Mouse (Mus musculus) kidney, adult 2 months (tissue): ENCODE results near the gene H2al2a. TPM values are rescaled to one million over a fixed set of nuclear protein-coding genes. Genes with fewer than 3 reads are reported as not detected.
"Not testable (repeated sequence)": the region's sequence is repeated elsewhere in the genome, so short reads cannot be mapped to it uniquely, and the experiment has no call there.

Experiments
- DNase-seq: peaks from one replicate; pipeline ENCODE4 v3.0.0; 2021
- H3K27ac ChIP-seq: fragments of 200-500 bp; 2 replicates; pipeline ENCODE4 v1.5.1; 2012; ENCODE audit warnings: low read depth, low read length, control low read depth, inconsistent platforms; ENCODE audit not compliant: insufficient read depth
- H3K27me3 ChIP-seq: fragments of 200-500 bp; replicated peaks from 2 replicates; pipeline ENCODE4 v1.6.1; 2012; ENCODE audit warnings: mild to moderate bottlenecking, moderate library complexity, low read length, inconsistent platforms; ENCODE audit not compliant: control insufficient read depth, insufficient read depth
- H3K36me3 ChIP-seq: fragments of 200-500 bp; 2 replicates; pipeline ENCODE4 v1.6.1; 2012; ENCODE audit warnings: mild to moderate bottlenecking, moderate library complexity, low read length, inconsistent platforms; ENCODE audit not compliant: control insufficient read depth, insufficient read depth
- H3K4me1 ChIP-seq: fragments of 200-500 bp; 2 replicates; pipeline ENCODE4 v1.6.1; 2011; ENCODE audit warnings: low read length; ENCODE audit not compliant: control insufficient read depth, insufficient read depth
- H3K4me3 ChIP-seq: fragments of 200-500 bp; 2 replicates; pipeline ENCODE4 v1.5.1; 2011; ENCODE audit warnings: mild to moderate bottlenecking, low read depth, low read length, control low read depth; ENCODE audit not compliant: insufficient read depth
- CTCF ChIP-seq: fragments of 200-500 bp; conservative IDR thresholded peaks from 2 replicates; pipeline ENCODE4 v1.5.1; 2011; ENCODE audit warnings: low read depth, mild to moderate bottlenecking, control low read depth, low read length, moderate library complexity, mixed read lengths; ENCODE audit not compliant: insufficient read depth, insufficient read length
- POLR2A ChIP-seq: fragments of 200-500 bp; IDR thresholded peaks from one replicate; pipeline ENCODE4 v1.6.1; 2011; ENCODE audit warnings: low read depth, low read length, control low read depth
- WGBS: fragments of 180-500 bp; shearing (Covaris S2); methylation state at CpG from one replicate; pipeline ENCODE4 v1.1.7; 2018; 5-methylcytosine and 5-hydroxymethylcytosine counted together
- polyA plus RNA-seq: library from polyadenylated mRNA; depleted of rRNA; stranded (reverse); fragments of >200 nt; gene quantifications from 2 replicates; pipeline ENCODE4 v1.2.3, GENCODE M21; 2012

The H2al2a gene
- polyA plus RNA-seq, 1 experiment = 0.41 TPM

DNA sequence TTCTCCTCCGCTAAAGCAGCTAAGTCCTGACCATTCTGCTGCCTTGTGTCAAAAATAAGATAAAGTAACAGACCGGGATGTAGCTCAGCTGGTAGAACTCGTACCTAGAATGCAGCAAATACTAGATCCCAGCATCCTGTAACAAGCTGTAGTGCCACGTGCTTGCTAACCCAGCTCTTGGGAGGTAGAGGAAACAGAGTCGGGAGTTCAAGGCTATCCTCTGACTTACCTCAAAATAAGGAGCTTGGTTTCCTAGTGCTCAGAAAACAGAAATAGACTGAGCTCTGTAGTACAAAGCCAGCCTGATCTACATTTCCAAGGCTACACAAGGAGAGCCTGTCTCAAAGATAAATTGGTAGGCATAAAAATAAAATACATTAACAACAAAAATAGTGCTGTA, 23.5 kb downstream of the H2al2a start:
- no peaks in the 10 kb centered on the region for H3K4me1 ChIP-seq
- no peak overlapping the region for H3K27ac ChIP-seq
- TF ChIP-seq CTCF (no peak), POLR2A (no peak)
- no peaks in the 10 kb centered on the region; the same call in 1 of the 2 replicates for H3K27me3 ChIP-seq
- no peak for DNase-seq
- WGBS = 91% methylated on average over 5 of the region's 5 CpGs
- no peaks in the 10 kb centered on the region for H3K36me3 ChIP-seq
- H3K4me3 ChIP-seq = no peak overlapping the region

DNA sequence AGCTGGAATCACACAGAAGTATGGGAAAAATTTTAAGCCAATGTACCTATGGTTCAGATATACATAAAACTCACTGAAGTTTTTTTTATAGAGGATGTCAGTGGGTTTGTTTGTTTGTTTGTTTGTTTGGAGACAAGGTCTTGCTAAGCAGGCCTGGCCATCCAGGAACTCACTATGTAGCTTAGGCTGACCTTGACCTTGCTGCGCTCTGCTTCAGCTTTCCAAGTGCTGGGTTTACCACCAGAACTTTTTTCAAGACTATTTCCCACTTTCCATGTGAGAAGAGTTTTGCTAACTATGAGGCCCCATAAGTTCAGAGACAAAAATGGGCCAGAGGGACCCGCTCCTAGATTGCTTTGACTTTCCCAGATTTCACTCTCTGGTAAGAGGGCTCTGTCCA, 23.9 kb downstream of the H2al2a start:
- no peak for DNase-seq
- Histone ChIP-seq H3K36me3 (no peaks in the 10 kb centered on the region), H3K4me1 (no peaks in the 10 kb centered on the region), H3K27me3 (no peaks in the 10 kb centered on the region; the same call in 1 of the 2 replicates), H3K4me3 (no peak overlapping the region), H3K27ac (no peak overlapping the region)
- TF ChIP-seq CTCF = no peak
- no peak for TF ChIP-seq POLR2A
- 99% methylated on average over 2 of the region's 2 CpGs for WGBS

DNA sequence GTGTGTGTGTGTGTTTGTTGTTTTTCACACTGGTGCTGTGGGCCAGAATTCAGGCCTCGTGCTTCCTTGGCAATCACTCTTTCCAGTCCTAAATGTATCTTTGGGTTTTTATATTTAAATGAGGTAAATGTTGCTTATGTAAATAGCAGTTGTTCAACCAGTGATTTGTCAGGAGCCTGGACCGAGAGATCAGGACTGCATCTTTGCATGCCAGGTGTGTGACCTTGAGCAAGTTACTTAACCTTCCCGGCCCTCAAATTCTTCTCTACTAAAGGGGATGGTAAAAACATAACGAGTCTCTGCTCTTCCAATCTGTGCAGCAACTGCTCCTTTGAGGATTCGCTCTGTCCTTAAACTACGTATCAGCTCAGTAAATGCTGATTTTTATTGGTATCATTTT, 25.4 kb downstream of the H2al2a start:
- 76% methylated on average over 6 of the region's 6 CpGs for WGBS
- Histone ChIP-seq H3K27ac (no peak overlapping the region), H3K4me3 (no peak overlapping the region), H3K36me3 (no peaks in the 10 kb centered on the region), H3K4me1 (no peaks in the 10 kb centered on the region), H3K27me3 (no peaks in the 10 kb centered on the region; the same call in 1 of the 2 replicates)
- TF ChIP-seq POLR2A (no peak), CTCF (no peak)
- DNase-seq = no peak

DNA sequence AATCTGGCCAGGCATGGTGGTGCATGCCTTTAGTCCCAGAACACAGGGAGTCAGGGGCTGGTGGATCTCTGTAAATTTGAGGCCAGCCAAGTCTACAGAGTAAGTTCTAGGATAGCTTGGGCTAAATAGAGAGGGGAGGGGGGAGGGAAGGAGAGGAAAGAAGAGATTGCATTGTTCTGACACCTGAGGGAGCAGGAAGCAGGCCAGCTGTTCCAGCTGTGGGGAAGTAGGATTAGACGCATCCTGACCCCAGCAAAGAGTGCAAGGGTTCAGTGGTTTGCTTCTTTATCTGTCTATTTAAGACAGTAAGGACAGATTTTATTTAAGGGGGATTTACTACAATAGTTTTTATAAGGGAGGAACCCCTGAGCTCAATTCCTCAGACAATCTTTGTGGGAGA, 26.1 kb downstream of the H2al2a start:
- H3K27me3 ChIP-seq = no peaks in the 10 kb centered on the region; the same call in 1 of the 2 replicates
- WGBS = 67% methylated on average over 1 of the region's 1 CpGs
- H3K36me3 ChIP-seq = no peaks in the 10 kb centered on the region
- DNase-seq = no peak
- H3K27ac ChIP-seq = no peak overlapping the region
- TF ChIP-seq POLR2A = no peak
- TF ChIP-seq CTCF = no peak
- H3K4me3 ChIP-seq = no peak overlapping the region
- H3K4me1 ChIP-seq = no peaks in the 10 kb centered on the region

DNA sequence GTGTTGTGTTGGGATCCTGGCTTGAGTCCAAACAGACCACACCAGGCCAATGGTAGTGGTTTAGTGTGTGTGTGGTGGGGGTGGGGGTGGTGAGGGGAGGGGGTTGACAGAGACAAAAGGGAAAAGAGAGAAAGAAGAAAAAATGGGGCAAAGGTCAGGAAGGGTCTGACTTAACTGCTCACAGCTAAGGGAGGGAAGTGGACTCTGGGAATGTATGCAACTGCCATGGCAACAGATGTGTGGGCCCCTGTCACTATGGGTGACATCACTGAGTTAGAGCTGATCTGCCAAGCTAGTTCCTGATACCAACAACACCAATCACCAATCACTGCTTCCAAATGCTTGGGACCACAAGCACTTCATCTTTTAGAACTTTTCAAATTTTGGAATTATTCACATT, 26.6 kb downstream of the H2al2a start:
- no peak overlapping the region for H3K4me3 ChIP-seq
- no peaks in the 10 kb centered on the region for H3K36me3 ChIP-seq
- H3K4me1 ChIP-seq = no peaks in the 10 kb centered on the region
- no peak for TF ChIP-seq CTCF
- no peak for TF ChIP-seq POLR2A
- no peaks in the 10 kb centered on the region; the same call in 1 of the 2 replicates for H3K27me3 ChIP-seq
- DNase-seq = no peak
- no peak overlapping the region for H3K27ac ChIP-seq

DNA sequence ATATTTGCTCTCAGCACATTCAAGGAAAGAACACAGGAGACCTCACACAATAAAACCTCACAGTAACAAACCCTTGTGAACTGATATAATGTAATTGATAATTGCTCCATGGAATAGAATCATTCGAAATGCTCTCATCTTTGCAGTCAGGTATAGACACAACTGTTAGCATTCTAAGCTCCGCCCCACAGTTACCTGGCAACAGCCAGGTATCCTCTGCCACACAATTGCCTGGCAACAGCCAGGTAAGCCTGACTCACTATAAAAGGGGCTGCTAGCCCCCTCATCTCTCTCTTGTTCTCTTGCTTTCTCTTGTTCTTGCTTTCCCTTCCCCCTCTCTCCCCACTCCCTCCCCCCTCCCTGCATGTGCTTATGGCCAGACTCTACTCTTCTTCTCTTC, 28.2 kb downstream of the H2al2a start:
- no peak overlapping the region for H3K4me3 ChIP-seq
- no peak for DNase-seq
- no peaks in the 10 kb centered on the region for H3K27me3 ChIP-seq
- no peaks in the 10 kb centered on the region for H3K36me3 ChIP-seq
- H3K27ac ChIP-seq = no peak overlapping the region
- no peak for TF ChIP-seq CTCF
- no peak for TF ChIP-seq POLR2A
- 91% methylated on average over 2 of the region's 2 CpGs for WGBS
- H3K4me1 ChIP-seq = no peaks in the 10 kb centered on the region

DNA sequence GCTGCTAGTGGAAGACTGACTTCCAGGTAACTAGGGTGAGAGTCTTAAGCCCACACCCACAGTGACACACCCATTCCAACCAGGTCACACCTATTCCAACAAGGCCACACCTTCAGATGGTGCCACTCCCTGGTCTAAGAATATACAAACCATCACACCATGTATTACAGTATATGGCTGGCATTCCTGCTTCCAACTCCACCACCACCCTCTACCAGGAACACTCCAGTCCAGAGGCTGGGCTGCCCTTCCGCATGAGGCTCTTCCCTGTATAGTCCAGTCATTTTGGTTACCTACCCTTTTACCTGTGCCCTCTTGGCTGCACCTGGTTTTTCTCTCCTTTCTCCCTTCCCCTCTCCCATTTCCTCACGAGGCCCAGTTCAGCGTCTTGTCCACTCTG, 28.7 kb downstream of the H2al2a start:
- not testable (repeated sequence) for H3K27me3 ChIP-seq, DNase-seq, H3K4me3 ChIP-seq, H3K36me3 ChIP-seq, H3K4me1 ChIP-seq, H3K27ac ChIP-seq
- WGBS = 90% methylated on average over 3 of the region's 3 CpGs

DNA sequence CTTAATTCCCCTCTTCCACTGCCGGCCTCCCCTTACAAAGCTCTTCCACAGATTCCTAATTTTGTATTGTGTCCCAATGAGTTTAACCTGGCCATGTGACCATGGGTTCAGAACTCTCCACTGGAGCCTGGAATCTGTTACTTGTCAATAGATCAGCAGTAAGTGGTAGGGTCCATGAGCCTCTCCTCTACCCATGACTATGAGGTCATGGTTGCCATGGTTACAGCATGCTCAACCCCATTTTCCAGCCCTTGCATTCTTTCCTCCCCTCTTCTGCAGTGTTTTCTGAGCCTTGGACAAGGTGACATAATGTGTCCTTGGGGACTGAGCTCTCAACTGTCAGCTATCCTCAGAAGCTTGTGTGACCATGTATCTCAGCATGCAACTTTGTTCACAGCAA, 37.3 kb downstream of the H2al2a start:
- no peak for DNase-seq
- Histone ChIP-seq H3K36me3 (no peaks in the 10 kb centered on the region), H3K27me3 (no peaks in the 10 kb centered on the region), H3K4me3 (no peak overlapping the region), H3K27ac (no peak overlapping the region), H3K4me1 (no peaks in the 10 kb centered on the region)
- TF ChIP-seq CTCF = no peak
- no peak for TF ChIP-seq POLR2A
- 95% methylated on average over 1 of the region's 1 CpGs for WGBS
